Mouse (Mus musculus) right cerebral cortex, postnatal 10 days (tissue): ENCODE data around the gene Ndc80.
"Not testable (repeated sequence)": the region's sequence is repeated elsewhere in the genome, so short reads cannot be mapped to it uniquely, and the experiment has no call there.

Experiments
- DNase-seq, 2 experiments: peaks; one replicate each; pipeline ENCODE4 v3.0.0; 2021; ENCODE audit warnings: low spot score in 2 of 2

Gene Ndc80

GRCm38 (mm10) chr17:71477481-71477880 is 49.2 kb downstream of the Ndc80 start:
- no peak for DNase-seq

GRCm38 (mm10) chr17:71476346-71477020 is 50.2 kb downstream of the Ndc80 start:
- no peak for DNase-seq

- peak; percentile 76 to 81 for DNase-seq
These were observed 51.0 kb downstream of the Ndc80 start for GRCm38 (mm10) chr17:71475705-71476089.

- peak; percentile 95 to 96 for DNase-seq
These were observed 51.6 kb downstream of the Ndc80 start, which contains the start of gene Smchd1 for GRCm38 (mm10) chr17:71474762-71475704. Gene Smchd1 (minus strand): TSS chr17:71475343.

- DNase-seq = no peak
These were observed 52.5 kb downstream of the Ndc80 start for GRCm38 (mm10) chr17:71474128-71474527.

GRCm38 (mm10) chr17:71471261-71471660 is 55.4 kb downstream of the Ndc80 start:
- DNase-seq = no peak

- no peak for DNase-seq
These were observed 66.3 kb downstream of the Ndc80 start for GRCm38 (mm10) chr17:71460312-71460711.

GRCm38 (mm10) chr17:71459818-71460217 is 66.8 kb downstream of the Ndc80 start, which contains the start of gene Gm4707:
Gene Gm4707 (minus strand): TSS chr17:71459918.
- DNase-seq = no peak

- not testable (repeated sequence) for DNase-seq
These were observed 69.3 kb downstream of the Ndc80 start for GRCm38 (mm10) chr17:71457361-71457760.
